Mouse (Mus musculus): ENCODE results near the gene Vsig8.

GRCm38 (mm10) chr1:172507001-172507400 is 48.7 kb upstream of the Vsig8 start:
- TF ChIP-seq POLR2A (IDR thresholded peaks at IDR 0.05; ENCODE audit: borderline replicate concordance, extremely low read depth, low read depth, low read length), result no peak
- TF ChIP-seq CTCF (IDR thresholded peaks at IDR 0.05; ENCODE audit: insufficient read depth, low read length), result no peak
